Comparison of ENCODE assay signal across 8 mouse cellular contexts in genomic region chrX:142228769-142229158, GRCm38 (mm10). TPM values are rescaled to one million over a fixed set of nuclear protein-coding genes. Genes with fewer than 3 reads are reported as not detected.
DNase-seq lines count a peak whose midpoint lies in the region; ATAC-seq and TF ChIP-seq lines count a peak whose summit lies in the region.

No protein-coding gene starts in this region.

- no peaks in the 10 kb centered on the region for H3K27me3 ChIP-seq in forebrain, embryonic 14.5 days (replicated peaks; ENCODE audit: control insufficient read depth, insufficient read depth, low read length)
- H3K27me3 ChIP-seq in liver, embryonic 15.5 days, result no peaks in the 10 kb centered on the region

- peak overlapping the region; percentile 81 for H3K4me3 ChIP-seq in gastrocnemius, adult 2 months
- peak overlapping the region; percentile 43 for H3K4me3 ChIP-seq in forebrain, embryonic 14.5 days (ENCODE audit: low read depth, low read length)
- H3K4me3 ChIP-seq in liver, embryonic 15.5 days (replicated peaks), result peak overlapping the region; percentile 66

- no peaks in the 10 kb centered on the region for H3K36me3 ChIP-seq in forebrain, embryonic 14.5 days (ENCODE audit: control insufficient read depth, insufficient read depth, low read length)
- H3K36me3 ChIP-seq in liver, embryonic 15.5 days (replicated peaks), result no peaks in the 10 kb centered on the region

- TF ChIP-seq CTCF in gastrocnemius, adult 2 months (IDR thresholded peaks at IDR 0.05), result no peak

- peak overlapping the region; percentile 40 for H3K4me2 ChIP-seq in forebrain, embryonic 14.5 days (ENCODE audit: low read length)
- peak overlapping the region; percentile 66 for H3K4me2 ChIP-seq in liver, embryonic 15.5 days

- WGBS in forebrain, embryonic 14.5 days, result 43% methylated on average over 7 of the region's 7 CpGs
- whole genome bisulfite sequencing in liver, embryonic 15.5 days (ENCODE audit: insufficient replicate concordance), result 34% methylated on average over 7 of the region's 7 CpGs

- H3K27ac ChIP-seq in gastrocnemius, adult 2 months, result peak overlapping the region; percentile 49; the same call in 1 of the 2 replicates
- no peak overlapping the region for H3K27ac ChIP-seq in forebrain, embryonic 14.5 days (ENCODE audit: low read depth, low read length)
- H3K27ac ChIP-seq in liver, embryonic 15.5 days (replicated peaks), result no peak overlapping the region

- peak overlapping the region; percentile 46 for H3K9ac ChIP-seq in forebrain, embryonic 14.5 days (ENCODE audit: low read length)
- no peak overlapping the region for H3K9ac ChIP-seq in liver, embryonic 15.5 days

- no peaks in the 10 kb centered on the region for H3K4me1 ChIP-seq in forebrain, embryonic 14.5 days (ENCODE audit: control insufficient read depth, insufficient read depth, low read length)
- no peaks in the 10 kb centered on the region; the same call in 1 of the 2 replicates for H3K4me1 ChIP-seq in liver, embryonic 15.5 days (replicated peaks)

- intact Hi-C loops in gastrocnemius, adult 2 months (cut with DNase I), result no loop called here
- intact Hi-C loops in gastrocnemius, postnatal 14 days (cut with DNase I; ENCODE audit: low total_unique reads), result no loop called here

- H3K9me3 ChIP-seq in forebrain, embryonic 14.5 days (replicated peaks; ENCODE audit: control insufficient read depth, low read length), result no peaks in the 10 kb centered on the region
- H3K9me3 ChIP-seq in liver, embryonic 15.5 days (replicated peaks), result no peaks in the 10 kb centered on the region

- ATAC-seq in forebrain, embryonic 14.5 days, result peak; percentile 32; the same call in 1 of the 2 replicates
- no peak for ATAC-seq in liver, embryonic 15.5 days (ENCODE audit: insufficient read depth)
- no peak for ATAC-seq in monocyte, adult 5-6 weeks (replicated peaks; ENCODE audit: insufficient number of reproducible peaks, low FRiP score, low TSS enrichment, poor library complexity, severe bottlenecking)

- no peak for DNase-seq in gastrocnemius, adult 2 months
- DNase-seq in gastrocnemius, postnatal 14 days, result no peak
- peak; percentile 3 for DNase-seq in 3T3-L1 (ENCODE audit: low read depth, low spot score)
- no peak for DNase-seq in forebrain, embryonic 14.5 days (ENCODE audit: low spot score)
- no peak for DNase-seq in ovary, postnatal 10 days (ENCODE audit: low spot score)
- DNase-seq in gastrocnemius, postnatal 10 days, result no peak

RNA-seq across cellular contexts. Expression of gene Nxt2, which starts 2.2 kb away (rescaled TPM):
- total RNA-seq in gastrocnemius, adult 2 months (2021), result 1 to 10 TPM; 2.3 to 4.1 TPM
- 1 to 10 TPM; 3.0 to 3.3 TPM for total RNA-seq in gastrocnemius, postnatal 14 days (2021)
- polyA plus RNA-seq in forebrain, embryonic 14.5 days (2014; fragmentation: Nextera tagmentation; extraction: Ambion mirVana), result 27.0 and 28.0 TPM in 2 replicates
- polyA plus RNA-seq in liver, embryonic 15.5 days (2015; fragmentation: Nextera tagmentation; extraction: Ambion mirVana), result 7.1 and 7.7 TPM in 2 replicates
- total RNA-seq in monocyte, adult 5-6 weeks (2017), result 21.7 to 28.6 TPM (median 25.7 TPM) in 3 replicates
- total RNA-seq in gastrocnemius, postnatal 10 days (2021), result 1 to 10 TPM; 3.8 to 4.4 TPM

RNA-seq across cellular contexts. Expression of gene Gucy2f, which starts 32.0 kb away (rescaled TPM):
- total RNA-seq in gastrocnemius, adult 2 months (2021), result not detected
- under 1 TPM in 1 of 2 experiments, not detected in 1; 0.02 TPM for total RNA-seq in gastrocnemius, postnatal 14 days (2021)
- 0.08 and 0.09 TPM in 2 replicates for polyA plus RNA-seq in forebrain, embryonic 14.5 days (2014; fragmentation: Nextera tagmentation; extraction: Ambion mirVana)
- polyA plus RNA-seq in liver, embryonic 15.5 days (2015; fragmentation: Nextera tagmentation; extraction: Ambion mirVana), result not detected in 2 replicates
- 0.11 TPM in 1 of 3 replicates, not detected in the others for total RNA-seq in monocyte, adult 5-6 weeks (2017)
- total RNA-seq in gastrocnemius, postnatal 10 days (2021), result not detected
